Mouse (Mus musculus): Measurements from ENCODE around the gene Inmt.

DNA sequence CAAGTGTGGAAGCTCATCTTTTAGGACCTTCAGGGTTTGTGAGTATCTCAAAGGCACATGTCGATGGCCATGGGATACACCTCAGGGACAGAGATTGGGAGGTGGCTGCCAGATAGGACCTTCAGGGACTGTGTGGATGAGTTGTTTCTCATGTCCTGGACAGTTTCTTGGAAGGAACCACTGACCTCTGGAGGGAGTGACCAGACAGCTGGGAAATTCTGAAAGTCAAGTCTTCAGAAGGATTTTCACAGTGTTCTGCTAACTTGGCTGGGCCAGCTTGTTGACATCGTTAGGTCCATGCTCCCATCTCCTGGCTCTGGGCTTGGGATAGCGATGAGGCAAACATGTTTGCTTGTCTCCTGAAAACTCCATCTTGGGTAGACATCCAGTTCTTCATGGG, 24.2 kb upstream of the Inmt start:
- TF ChIP-seq CTCF (IDR thresholded peaks at IDR 0.05; ENCODE audit: low read depth) (no peak), EP300 (optimal IDR thresholded peaks at IDR 0.05) (no peak)

Measured in stomach, postnatal 0 days (tissue).